Mouse (Mus musculus) urinary bladder, postnatal 4 days (tissue): ENCODE results near the gene Rasal1.

Source experiments
- DNase-seq, 2 experiments: peaks; one replicate each; pipeline ENCODE4 v3.0.0; 2021 to 2022; ENCODE audit warnings: low spot score in 2 of 2

The Rasal1 gene

DNA sequence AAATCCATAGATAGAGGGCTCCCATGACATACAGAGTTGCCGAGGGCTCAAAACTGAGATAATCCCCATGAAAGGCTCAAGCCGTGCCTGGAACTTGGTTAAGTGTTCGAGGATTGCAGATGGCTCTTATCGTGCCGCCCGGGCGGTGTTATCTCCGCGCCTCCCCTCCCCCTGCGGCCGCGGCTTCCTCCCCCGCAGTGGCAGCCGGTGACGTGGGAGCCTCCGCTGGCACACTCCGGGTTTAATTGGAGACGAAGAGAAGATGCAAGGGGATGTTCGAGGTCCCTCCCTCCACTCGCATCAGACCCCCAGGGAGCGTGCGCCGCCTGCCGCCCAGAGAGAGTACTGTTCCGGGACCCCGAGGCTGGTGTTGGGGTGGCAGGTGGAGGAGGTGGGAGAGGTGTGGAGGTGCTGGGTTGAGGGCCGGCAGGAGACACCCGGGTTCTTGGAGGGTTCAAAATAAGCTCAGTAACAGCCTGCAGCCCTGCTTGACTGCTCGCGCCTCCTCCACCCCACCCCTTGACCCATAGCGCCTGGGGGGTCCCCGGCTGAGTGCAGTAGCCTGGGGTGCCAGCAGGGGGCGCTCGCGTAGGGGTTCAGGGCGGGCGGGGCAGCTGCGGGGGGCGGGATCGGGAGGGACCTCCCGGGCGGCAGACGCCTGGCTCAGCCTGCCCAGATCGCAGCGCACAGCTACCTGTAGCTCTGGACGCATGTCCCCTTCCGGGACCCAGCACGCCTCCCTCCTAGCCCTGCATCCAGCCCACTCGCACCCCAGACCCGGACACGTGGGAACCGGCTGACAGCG, at the start of gene Rasal1:
TSS of gene Rasal1 (plus strand) at position 244 of the 805 bp plus-strand sequence.
- no peak for DNase-seq

DNA sequence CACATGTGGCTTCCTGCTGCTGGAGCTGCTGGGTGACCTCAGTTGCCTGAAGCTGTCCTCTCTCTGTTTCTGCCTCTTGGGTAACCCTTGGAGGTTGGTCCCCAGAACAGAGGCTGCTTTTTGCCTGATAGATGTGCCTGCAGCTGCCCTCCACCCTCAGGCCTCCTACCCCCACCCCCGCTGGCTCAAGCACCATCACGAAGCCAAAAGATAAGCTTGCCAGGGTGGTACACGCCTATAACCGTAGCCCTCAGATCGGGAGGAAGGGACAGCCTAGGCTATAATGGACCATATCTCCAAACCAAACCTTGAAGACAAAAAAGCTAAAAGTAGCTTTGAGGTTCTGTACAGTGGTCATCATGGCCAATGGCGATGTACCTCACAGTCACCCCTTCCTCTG, 49.0 kb upstream of the Rasal1 start:
- DNase-seq = no peak

DNA sequence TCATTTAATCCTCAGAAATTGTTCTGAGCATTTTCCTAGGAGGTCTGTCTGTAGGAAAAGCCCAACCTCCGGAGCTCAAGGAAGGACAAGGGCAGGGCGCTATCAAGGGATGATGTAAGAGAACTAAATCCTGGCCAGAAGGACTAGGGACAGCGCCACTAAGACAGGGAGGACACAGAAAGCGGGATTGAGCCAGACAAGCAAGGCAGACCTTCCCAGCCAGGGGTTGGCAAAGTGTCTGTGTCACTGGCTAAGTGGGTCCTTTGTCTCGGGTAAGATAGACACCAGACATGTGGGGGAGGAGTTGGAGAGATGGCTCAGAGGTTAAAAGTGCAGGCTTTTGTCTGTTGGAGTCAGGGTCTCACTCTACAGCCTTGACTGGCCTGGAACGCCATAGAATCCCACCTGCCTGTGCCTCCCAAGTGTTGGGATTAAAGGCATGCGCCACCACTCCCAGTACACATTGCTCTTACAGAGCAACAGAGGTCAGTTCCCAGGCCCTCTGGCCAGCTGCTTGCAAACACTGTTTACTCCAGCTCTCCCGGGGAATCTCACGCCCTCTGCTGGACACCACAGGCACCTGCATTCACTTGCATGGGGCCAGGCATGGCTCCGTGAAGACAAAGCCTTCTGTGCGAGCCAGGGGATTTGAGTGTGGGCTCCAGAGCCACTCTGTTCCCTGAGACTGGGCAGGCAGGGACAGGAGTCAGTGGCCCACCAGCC, 47.5 kb upstream of the Rasal1 start:
- no peak for DNase-seq

DNA sequence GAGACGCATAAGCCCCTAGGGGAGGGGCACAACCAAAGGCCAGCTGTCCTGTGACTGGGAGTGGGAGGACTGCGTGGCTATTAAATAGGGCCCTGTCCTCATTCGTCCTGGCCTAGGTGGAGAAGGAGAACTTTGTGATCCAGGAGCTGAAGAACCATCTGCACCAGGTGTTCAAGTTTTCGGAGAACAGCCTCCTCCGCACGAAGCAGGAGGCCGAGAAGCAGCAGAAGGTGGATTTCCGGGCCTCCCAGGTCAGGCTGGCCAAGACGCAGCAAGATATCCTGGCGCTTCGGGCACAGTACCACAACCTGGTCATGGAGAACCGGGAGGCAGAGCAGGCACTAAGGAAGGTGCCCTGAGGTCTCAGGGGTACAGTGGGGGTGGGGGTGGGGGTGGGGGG, 46.4 kb upstream of the Rasal1 start:
- no peak for DNase-seq

DNA sequence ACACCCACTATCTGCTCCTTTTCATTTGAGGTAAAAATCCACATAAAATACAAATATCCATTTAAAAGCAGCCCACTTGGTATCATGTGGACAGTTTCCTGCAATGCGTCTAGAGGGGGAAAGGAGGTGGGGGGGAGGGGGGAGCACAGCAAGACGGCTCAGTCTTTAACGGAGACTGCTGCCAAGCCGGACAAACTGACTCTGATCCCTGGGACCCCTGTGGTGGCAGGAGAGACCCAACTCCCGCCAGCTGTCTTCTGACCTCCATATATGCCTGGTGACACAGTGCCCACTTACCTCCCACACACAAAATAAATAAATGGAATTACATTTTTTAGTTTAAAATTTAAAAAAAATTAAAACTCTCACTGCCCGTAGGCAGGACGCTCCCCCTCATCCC, 45.1 kb upstream of the Rasal1 start:
- no peak for DNase-seq

DNA sequence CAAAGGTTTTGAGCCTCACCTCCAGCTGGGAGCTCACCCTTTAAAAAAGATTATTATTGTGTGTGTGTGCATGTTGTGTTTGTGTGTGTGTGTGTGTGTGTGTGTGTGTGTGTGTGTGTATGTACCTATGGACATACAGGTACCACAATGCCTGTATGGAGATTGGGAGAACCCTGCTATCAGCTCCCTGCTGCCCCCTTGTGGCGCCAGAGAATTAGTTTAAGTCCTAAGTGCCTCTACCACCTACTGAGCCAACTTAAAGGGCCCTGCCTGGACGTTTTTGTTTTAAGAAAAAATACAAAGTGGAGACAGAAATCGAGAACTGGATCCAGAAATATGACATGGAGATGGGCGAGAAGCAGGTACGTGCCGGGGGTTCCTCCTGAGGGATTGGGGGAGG, 43.8 kb upstream of the Rasal1 start:
- peak in 1 of 2 experiments; percentile 84 for DNase-seq

DNA sequence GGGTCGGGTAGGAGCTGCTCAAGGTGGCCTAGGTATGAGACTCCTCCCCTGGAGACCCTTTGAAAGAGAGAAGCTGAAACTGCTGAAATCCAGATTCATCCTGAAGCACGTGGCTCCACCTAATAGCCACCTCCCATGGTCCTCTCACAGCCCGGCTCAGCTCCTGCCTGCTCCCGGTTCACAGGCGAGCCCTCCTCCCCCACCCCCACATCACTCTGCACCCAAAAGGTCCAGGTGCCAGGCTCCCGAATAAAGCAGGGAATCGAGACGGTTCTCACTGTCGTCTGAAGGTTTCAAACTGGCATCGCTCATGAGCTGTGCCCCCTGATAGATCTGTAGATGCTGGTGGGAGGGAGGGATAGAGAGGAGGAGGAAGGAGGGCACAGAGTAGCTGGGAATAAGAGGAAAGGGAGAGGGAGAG, 43.4 kb upstream of the Rasal1 start:
- no peak for DNase-seq

DNA sequence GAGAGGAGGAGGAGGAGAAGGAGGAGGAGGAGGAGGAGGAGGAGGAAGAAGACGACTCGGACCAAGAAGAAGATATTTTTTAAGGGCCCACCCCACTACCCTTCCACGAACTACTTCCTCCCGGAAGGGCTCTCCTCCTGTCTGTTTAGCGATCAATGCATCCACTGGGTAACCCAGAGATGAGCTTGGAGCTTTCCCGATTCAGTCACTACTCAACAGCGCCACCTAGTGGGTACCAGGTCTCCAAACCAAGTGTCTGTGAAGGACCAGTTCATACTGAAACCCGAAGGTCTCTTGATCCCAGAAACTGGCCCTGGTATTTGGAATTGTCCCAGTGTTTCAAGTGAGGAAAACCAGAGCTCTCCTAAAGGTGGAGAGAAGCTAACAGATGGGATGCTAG, 42.9 kb upstream of the Rasal1 start:
- peak; percentile 76 to 92 for DNase-seq

DNA sequence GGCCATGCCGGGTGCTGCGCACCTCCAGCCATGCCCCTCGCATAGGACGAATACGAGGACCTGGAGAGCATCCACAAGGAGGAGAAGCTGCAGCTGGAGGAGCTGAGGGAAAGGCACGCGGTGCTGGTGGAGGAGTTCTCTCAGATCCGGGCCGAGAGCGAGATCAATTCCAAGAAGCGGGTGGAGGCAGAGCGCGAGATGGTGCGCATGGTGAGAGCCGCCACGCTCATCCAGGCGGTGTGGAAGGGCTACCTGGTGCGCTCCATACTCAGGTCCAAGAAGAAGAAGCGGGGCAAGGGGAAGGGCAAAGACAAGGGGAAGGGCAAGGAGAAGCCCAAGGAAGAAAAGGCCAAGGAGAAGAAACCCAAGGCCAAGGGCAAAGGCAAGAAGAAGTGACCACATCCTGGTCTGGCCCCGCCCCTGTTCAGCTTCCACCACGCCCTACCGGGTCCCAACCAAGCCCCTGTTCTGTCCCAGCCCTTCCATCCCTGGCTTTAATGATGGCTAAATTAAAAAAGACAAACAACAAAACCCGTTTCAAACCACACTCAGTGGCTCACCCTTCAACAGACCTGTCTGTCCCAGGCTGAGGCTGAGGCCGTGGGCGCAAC, 41.9 kb upstream of the Rasal1 start:
- no peak for DNase-seq

DNA sequence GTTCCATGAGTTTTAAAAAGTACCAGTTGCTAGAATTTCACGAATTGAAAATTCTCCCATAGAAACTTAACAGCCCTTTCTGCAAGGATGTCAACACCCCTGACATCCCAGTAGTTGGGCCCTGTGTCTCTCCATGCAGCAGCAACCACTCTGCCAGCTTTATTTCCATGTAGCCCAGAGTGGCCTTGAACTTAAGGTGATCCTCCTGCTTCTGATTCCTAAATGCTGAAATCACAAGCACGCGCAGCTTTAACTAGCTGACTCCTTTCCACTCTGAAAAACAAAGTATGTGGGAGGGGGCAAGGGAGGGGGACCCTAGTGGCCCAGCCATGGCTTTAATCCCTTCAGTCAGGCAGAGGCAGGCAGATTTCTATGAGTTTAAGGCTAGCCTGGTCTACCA, 41.3 kb upstream of the Rasal1 start:
- no peak for DNase-seq

DNA sequence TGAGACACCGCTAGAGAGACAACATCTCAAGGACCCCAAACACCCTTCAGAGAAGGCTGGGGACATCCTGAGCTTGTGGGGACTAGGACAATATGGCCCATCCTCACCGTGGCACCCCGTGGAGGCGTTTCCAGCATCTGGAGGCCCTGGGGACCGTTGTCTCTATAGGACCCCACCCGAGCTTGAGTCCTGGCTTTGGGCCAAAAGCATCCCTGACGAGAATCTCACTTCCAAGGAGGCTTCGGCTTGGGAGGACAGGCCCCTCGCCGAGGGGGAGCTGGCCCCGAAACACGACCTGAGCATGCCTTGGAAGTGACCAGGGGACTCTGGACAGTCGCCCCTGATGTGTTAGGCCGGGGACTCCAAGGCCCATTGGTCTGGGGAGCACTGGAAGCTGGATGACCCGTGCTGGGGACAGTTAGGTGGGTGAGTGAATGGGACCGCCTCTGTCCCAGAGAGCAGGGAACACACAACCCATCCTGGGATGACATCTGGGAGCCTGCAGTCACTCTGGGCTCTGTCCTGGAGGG, 39.3 kb upstream of the Rasal1 start:
- no peak for DNase-seq

DNA sequence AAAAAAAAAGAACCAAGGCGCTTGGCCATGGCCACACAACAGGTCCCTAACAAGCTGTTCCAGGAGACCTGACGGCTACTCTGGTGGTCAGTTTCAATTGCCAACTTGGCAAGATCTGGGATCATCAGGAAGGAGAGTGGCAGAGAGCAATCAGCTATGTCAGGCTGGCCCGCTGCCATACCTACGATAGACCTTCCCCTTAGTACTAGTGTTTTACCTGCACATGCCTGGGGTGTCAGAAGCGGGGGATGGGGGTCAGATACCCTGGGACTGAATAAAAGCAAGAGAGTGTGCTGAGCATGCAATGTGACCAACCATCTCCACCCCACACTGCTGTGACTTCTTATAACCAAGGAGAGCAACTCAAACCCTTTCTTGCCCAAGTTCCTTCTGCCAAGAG, 37.7 kb upstream of the Rasal1 start:
- no peak for DNase-seq

DNA sequence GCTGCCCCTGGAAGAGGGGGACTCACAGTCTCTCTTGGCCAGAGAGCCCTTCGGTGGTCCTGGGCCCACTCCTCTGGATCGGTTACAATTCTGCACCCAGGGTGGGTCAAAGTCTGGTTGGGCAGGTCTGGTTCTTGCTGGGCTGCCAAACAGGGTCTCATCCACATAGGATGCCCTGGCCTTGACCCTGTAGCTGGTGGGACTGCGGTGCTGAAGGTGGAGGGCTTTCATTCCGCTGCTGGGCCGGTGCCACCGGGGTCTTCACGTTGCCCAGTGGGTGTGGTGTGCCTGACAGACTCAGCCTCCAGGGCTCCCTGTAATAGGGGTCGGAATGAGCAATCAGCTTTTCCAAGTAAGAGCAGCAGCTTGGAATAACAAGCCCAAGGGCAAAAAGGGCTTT, 37.2 kb upstream of the Rasal1 start:
- DNase-seq = no peak

DNA sequence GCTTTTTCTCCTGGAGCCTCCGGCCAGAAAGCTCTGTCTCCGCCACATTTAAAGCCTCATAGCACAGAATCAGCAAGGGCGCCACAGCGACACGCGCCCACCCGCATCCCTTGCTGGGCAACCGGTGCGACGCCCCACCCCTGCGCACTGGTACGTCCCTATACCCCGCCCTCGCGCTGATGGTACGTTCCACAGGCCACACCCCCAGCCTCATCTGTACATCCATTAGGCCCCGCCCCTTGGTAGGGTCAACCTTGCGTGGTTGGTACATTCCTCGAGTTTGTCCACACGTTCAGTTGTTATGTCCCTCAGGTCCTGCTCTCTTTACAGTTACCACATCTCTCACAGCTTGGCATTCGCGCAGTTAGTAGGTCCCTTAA, 36.2 kb upstream of the Rasal1 start, which contains the start of the genes Rita1 and Ddx54:
TSS of gene Rita1 (minus strand) at position 148 of the 380 bp plus-strand sequence.
TSS of gene Ddx54 (plus strand) at position 298 of the 380 bp plus-strand sequence.
- DNase-seq = peak; percentile 94 to 96

DNA sequence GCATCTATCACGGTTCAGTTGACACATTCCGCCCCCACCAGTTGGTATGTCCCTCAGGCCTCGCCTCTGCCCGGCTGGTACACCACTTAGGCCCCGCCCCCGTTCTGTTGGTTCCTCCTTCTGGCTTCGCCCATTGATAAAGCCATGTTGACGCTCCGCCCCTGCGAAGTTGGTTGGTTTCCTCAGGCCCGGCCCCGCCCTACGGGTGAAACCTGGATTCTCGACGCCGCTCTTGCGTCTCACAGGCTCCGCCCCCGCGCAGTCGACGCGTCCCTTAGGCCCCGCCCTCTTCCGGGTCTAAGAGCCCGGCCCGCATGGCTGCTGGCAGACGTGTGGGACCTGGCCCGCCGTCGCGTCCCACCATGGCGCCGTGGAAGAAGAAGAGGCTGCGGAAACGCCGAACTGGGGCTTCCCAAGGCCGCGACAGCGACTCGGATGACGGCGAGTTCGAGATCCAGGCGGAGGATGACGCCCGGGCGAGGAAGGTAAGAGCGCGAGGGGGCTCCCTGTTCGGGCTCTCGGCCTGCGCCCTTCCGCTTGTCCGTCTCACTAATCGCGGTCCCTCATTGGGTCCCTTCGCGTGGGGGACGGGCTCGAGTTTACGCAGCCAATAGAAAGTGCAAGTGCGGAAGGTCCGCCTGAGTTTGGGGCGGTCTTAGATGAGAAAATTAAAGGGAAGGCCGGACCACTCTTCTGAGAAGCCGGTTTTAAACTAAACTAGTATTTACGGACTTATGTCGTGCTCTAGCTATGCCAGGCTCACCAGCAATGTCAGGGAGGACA, 35.6 kb upstream of the Rasal1 start:
- DNase-seq = peak; percentile 100

DNA sequence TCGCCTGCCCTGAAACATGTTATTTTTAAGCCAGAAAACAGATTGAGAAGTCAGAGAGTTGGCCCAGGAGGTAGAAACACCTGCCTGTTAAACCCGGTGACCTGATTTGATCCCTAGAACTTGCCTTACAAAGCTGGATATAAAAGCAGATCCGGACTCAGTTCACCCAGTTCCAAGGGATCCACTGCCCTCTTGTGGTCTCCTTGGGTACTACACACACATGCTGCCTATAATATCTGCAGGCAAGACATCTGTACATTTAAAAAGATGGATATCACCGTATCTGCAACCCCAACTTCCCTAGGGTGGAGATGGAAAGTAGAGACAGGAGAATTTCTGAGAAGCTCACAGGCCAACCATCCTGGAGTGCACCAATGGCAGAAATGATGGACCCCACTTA, 32.7 kb upstream of the Rasal1 start:
- DNase-seq = no peak

DNA sequence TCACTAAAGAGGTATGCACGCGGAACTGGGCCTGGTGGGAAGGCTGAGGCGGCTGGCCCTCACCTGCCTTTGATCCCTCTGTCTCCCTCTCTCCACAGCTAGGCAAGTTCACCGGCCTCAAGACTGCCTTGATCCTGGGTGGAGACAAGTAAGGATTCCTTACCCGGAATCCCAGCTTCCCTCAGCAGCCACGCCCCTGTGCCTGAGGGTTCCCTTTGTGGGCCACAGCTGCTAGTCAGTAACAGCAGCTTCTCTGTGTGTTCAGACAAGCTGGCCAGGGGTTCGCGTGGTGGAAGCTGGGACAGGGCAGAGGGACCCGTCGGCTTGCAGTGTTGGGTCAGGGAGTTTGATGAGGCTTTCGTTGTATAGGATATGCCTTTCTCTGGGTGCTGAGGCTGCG, 29.8 kb upstream of the Rasal1 start:
- no peak for DNase-seq

DNA sequence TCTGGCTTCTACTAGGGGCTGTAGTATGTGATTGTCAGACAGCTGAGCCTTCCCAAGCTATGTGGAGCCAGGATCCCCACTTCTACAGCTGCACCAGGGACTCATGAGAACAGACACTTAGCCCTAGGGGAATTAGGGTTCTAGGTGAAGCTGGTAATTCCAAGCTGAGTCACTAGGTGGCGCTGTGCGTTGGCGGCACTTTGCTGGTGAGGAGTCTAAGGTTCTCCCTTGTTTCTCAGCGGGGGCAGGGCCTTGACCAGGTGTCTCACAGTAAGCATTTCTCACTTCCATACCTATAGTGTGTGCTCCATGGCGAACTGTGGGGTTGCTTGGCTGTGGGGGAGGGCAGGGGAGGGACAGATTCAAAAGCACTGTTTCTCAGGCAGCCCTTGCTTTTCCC, 29.4 kb upstream of the Rasal1 start:
- DNase-seq = no peak

DNA sequence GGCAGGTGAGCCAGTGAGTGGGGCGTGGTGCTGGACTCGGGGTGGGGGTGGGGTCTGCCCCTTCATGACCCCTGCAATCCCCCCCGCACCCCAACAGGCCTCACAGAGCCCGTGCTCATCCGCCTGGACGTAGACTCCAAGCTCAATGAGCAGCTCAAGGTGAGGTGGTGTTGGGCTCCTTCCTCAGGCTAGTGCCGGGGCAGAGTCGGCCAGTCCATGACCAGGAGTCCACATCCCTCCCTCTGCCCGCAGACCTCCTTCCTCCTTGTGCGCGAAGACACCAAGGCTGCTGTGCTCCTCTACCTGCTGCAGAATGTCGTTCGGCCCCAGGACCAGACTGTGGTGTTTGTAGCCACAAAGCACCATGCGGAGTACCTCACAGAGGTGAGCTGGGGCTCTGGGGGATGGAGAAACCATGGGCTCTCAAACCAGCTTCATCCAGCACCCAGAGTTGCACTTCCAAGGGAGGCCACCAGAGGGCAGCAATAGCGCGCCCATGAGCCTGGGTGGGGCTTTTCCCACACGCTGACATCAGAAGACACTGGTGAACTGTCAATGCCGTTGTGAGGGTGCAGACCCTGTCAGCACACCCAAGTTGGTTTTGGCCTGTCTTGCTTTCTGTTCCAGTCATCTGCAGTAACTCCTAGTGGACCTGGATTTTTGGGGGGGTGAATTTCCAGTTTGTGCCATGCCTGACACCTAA, 28.1 kb upstream of the Rasal1 start:
- DNase-seq = peak; percentile 68 to 85

DNA sequence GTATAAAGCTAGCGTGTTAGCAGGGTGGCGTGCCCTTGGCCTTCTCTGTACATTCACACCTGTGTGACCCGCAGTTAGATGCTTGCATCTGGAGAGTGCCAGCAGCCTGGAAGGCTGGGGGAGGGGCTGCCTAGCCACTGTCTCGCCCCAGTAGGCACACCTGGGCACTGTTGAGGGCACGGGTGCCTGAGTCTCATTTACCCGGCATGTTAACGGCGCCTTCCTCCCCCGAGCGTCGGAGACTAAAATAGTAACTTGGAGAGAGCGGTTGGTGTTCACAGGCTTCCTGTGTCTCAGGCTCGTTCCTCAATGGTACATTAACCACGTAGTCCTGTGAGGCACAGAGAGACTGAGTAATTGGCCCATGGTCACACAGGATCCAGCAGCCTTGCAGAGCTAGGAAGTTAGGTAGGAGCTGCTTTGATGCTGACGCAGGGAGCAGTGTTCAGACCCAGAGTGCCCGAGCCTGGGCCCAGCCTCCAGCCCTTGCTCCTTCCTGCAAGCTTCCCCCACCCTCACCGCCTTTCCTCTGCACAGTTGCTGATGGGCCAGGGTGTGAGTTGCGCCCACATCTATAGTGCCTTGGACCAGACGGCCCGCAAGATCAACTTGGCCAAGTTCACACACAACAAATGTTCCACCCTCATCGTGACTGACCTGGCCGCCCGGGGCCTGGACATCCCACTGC, 27.4 kb upstream of the Rasal1 start:
- DNase-seq = no peak

DNA sequence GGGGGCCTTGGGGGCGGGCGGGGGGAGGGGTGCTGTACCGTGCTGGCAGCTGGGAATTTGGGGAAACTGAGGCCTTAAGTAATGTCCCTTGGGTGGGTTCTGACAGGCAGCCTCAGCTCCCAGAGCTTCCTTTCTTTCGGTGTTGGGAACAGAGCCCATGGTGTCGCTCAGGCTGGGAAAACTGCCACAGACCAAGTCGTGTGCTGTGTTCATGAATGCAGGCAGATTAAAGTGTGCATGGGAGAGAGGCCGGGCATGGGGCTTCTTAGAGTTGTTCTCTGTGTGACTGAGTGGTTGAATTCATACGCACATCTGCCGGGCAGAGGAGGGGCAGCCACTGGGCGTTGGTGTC, 26.8 kb upstream of the Rasal1 start:
- DNase-seq = no peak
